Mouse (Mus musculus): ENCODE data around the gene Gm20388.

The Gm20388 gene
- long read RNA-seq, experiment 1, partial matches to known transcripts: 0 of 85 reads
- long read RNA-seq, experiment 1, other reads (novel, unspliced or antisense): 85 of 85 reads
- long read RNA-seq, experiment 2, partial matches to known transcripts: 8 of 143 reads
- long read RNA-seq, experiment 2, other reads (novel, unspliced or antisense): 135 of 143 reads

GRCm38 (mm10) chr8:119910547-119911257, at the start of gene Gm20388:
TSS of gene Gm20388 (plus strand) at chr8:119910841.
- intact Hi-C loops (cut with DNase I): no loop called here

- intact Hi-C loops (cut with DNase I): no loop called here
Observed at GRCm38 (mm10) chr8:119861706-119862389, 48.8 kb upstream of the Gm20388 start, which contains the start of gene Klhl36. TSS of gene Klhl36 (plus strand) at chr8:119862266.

- intact Hi-C loops (cut with DNase I): no loop called here
Observed at GRCm38 (mm10) chr8:119862390-119862734, 48.3 kb upstream of the Gm20388 start.

GRCm38 (mm10) chr8:119862749-119863148, 47.9 kb upstream of the Gm20388 start:
- intact Hi-C loops (cut with DNase I): no loop called here

GRCm38 (mm10) chr8:119869616-119870015, 41.0 kb upstream of the Gm20388 start:
- intact Hi-C loops (cut with DNase I): no loop called here

- intact Hi-C loops (cut with DNase I): no loop called here
Observed at GRCm38 (mm10) chr8:119873181-119873580, 37.5 kb upstream of the Gm20388 start.

- intact Hi-C loops (cut with DNase I): no loop called here
Observed at GRCm38 (mm10) chr8:119881301-119881700, 29.3 kb upstream of the Gm20388 start.

GRCm38 (mm10) chr8:119881917-119882316, 28.7 kb upstream of the Gm20388 start:
- intact Hi-C loops (cut with DNase I): no loop called here

- intact Hi-C loops (cut with DNase I): no loop called here
Observed at GRCm38 (mm10) chr8:119883281-119883680, 27.4 kb upstream of the Gm20388 start.

GRCm38 (mm10) chr8:119885612-119886011, 25.0 kb upstream of the Gm20388 start:
- intact Hi-C loops (cut with DNase I): loop anchor here (5.0 kb wide), 2 partner anchors 42 to 103 kb away; no protein-coding TSS in a partner anchor

- intact Hi-C loops (cut with DNase I): loop anchor here (5.0 kb wide), 2 partner anchors 40 to 105 kb away; no protein-coding TSS in a partner anchor
Observed at GRCm38 (mm10) chr8:119887130-119887529, 23.5 kb upstream of the Gm20388 start.

- intact Hi-C loops (cut with DNase I): loop anchor here (5.0 kb wide), 2 partner anchors 39 to 106 kb away; no protein-coding TSS in a partner anchor
Observed at GRCm38 (mm10) chr8:119888012-119888411, 22.6 kb upstream of the Gm20388 start.

GRCm38 (mm10) chr8:119897069-119897468, 13.6 kb upstream of the Gm20388 start:
- intact Hi-C loops (cut with DNase I): no loop called here

- intact Hi-C loops (cut with DNase I): no loop called here
Observed at GRCm38 (mm10) chr8:119897933-119898332, 12.7 kb upstream of the Gm20388 start.

- intact Hi-C loops (cut with DNase I): no loop called here
Observed at GRCm38 (mm10) chr8:119901349-119901748, 9.3 kb upstream of the Gm20388 start.

GRCm38 (mm10) chr8:119901952-119902351, 8.7 kb upstream of the Gm20388 start:
- intact Hi-C loops (cut with DNase I): no loop called here

- intact Hi-C loops (cut with DNase I): no loop called here
Observed at GRCm38 (mm10) chr8:119904323-119904911, 6.2 kb upstream of the Gm20388 start.

GRCm38 (mm10) chr8:119909944-119910546, 596 bp upstream of the Gm20388 start, which contains the start of gene Usp10:
TSS of gene Usp10 (plus strand) at chr8:119910360.
- intact Hi-C loops (cut with DNase I): no loop called here

- intact Hi-C loops (cut with DNase I): no loop called here
Observed at GRCm38 (mm10) chr8:119911258-119911962, 769 bp downstream of the Gm20388 start.

- intact Hi-C loops (cut with DNase I): no loop called here
Observed at GRCm38 (mm10) chr8:119912643-119913042, 2.0 kb downstream of the Gm20388 start.

GRCm38 (mm10) chr8:119913181-119913580, 2.5 kb downstream of the Gm20388 start:
- intact Hi-C loops (cut with DNase I): no loop called here

All from adrenal gland (tissue).